Mouse (Mus musculus) gastrocnemius, adult 8-10 months (tissue): ENCODE measurements around the gene Lfng. TPM values are rescaled to one million over a fixed set of nuclear protein-coding genes. Genes with fewer than 3 reads are reported as not detected.
A peak's percentile ranks its signal among the peaks of the same experiment; 100 is the strongest.

Experiments
- DNase-seq, 2 experiments: peaks; one replicate each; pipeline ENCODE4 v3.0.0; 2022; ENCODE audit warnings: low spot score in 2 of 2
- total RNA-seq, 4 experiments: library from RNA; stranded (reverse); gene quantifications; 2 replicates each; pipeline ENCODE4 v1.2.4; 2022

The Lfng gene
- total RNA-seq, 4 experiments from 2014 or later: 2.0 to 2.9 (median 2.4) TPM

DNA sequence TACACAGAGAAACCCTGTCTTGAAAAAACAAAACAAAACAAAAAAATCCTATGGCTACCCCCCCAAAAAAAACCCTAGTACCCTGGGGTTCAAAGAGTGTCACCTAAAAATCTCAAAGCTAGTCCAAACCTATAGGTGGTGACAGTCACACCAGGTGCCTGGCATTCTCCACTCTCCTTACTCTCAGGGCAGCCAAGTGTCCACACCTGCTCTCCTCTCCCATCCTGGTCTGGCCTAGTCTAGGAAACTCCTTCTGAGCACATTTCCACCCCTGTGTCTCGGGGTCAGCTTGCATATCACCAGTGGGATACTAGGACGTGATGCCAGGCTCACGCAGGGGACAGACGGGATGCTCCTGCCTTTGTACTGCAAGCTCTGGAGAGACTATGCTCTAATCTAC is 32.2 kb downstream of the Lfng start:
- DNase-seq: no peak

DNA sequence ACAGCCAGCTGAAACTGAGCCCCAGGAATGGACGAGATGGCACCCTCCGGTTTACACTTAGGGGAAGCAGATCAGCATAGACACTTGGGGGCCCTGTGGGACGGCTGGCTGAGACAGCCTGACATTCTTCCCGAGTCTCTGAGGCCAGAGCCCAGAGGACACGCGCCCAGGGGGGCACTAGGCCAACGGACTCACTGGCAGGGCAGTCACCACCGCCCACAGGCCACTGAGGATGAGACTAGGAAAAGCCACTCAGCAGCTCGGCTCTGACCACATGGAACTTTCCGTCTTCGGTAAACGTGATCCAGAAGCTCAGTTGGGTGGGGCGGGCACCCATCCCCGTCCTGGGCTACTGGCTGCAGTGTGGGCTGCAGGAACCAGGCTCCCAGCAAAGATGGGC is 32.8 kb downstream of the Lfng start:
- peak; percentile 80 to 88 for DNase-seq

DNA sequence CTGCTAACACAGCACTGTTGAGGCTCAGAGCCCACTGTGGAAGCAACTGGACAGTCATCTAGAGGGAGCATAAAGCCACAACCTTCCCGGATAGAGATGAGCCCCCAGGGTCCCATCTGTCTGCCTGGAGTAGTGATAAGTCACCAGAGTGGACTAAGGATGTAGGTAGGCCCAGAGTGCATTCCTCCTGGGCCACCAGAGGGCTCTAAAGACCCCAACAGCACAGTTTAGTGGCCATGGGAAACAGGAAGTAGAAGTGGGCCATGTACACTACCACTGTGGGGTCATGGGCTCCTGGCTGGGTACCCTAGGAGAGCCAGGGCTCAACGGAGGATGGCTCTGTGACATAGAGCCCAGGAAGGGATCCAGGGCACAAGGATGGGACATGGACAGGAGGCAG is 33.7 kb downstream of the Lfng start:
- no peak for DNase-seq

DNA sequence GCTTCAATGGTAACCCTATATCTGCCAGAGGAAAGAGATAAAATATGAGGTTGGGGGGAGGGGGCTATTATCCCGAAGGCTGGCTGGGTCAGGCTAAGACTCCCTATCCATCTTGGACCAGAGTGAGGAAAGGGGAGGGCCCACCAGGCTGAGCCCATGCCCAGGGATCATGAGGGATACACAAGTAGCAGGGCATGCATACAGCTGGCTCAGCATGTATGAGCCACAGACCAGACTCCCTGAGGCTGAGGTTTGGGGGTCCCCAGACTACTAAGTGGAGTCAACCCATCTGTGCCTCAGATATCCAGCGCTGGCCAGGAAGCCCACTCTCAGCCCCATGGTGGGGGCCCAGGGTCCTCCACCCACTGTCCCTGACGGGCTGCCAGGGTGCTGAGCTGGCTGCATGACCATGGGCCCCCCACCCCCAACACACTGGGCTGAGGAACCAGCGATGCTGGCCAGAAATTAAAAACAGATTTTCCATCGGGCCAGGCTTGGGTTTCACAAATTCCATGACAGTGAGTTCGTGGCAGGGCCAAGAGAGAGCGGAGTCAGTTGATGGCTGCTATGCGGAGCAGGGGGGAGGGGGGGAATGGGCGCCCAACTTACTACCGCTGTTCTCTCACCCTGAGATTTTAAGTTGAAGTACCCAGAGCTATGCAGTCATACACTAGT is 34.3 kb downstream of the Lfng start:
- DNase-seq: peak; percentile 26 to 44

DNA sequence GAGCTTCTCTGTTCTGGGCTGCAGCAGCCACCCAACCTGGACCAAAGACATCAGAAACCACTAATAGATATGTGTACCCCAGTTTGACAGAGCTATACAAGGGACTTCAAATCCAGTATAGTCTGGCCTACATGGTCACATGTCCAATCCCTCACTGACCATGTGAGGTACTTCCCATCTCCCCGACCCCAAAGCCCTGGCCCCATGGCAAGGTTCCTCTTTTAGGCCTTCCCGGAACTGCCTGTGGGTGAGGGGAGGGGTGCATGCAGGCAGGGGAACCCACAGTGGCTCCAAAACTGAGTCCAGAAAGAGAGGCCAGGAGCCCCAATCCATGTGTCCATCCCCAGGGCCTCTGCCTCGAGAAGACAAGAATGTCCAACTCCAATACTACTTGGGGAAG is 35.0 kb downstream of the Lfng start:
- DNase-seq: no peak

DNA sequence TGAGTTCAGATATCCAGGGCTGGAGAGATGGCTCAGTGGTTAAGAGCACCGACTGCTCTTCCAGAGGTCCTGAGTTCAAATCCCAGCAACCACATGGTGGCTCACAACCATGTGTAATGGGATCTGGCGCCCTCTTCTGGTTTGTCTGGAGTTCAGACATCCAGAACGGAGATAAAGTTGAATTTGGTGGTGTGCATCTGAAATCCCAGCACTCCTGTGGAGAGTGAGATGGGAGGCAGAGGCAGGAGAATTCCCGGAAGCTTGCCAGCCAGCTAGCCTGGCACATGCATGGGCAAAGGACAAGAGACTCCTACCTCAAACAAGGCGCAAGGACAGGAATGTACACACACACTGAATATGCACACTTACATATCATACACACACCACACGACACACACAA is 37.1 kb downstream of the Lfng start:
- no peak for DNase-seq

DNA sequence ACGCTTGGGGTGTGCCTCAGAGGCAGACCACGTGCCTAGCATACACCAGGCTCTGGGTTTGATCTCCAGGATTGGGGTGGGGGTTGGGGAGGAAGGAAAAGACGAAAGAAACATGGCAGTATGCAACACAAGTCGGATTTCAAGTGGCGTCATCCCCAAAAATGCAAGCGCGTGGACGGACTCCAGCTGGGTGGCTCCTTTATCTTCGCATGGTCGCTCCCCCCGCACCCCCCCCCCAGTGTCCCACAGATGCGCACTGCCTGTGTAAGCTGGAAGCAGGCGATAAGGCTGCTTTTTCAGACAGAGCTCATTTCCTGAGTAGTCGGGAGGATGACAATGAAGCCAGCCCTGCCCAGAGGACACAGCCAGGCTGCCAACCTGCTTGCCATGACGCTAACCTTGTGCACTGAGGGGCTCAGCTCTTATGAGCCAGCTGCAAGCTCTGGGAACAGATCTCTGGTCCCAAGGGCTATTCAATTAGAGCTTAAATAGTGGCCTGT is 37.6 kb downstream of the Lfng start:
- no peak for DNase-seq

DNA sequence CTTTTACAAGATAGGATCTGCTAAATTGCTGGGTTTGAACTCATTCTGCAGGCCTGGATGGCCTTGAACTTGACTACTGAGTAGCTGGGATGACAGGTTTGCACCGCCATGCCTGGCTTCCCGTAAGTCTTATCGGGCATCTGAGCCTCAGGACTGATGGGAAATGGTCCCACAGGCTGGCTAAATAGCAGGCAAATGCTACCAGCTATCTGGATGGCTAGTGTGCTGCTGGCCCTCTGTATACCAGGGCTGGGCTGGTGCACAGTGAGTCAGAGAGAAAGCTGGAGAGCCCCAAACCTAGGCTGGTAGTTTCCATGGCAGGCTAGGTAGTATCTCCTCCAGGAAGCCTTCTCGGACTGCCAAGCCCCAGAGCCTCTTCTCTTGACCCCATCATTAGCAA is 38.3 kb downstream of the Lfng start:
- DNase-seq: no peak

DNA sequence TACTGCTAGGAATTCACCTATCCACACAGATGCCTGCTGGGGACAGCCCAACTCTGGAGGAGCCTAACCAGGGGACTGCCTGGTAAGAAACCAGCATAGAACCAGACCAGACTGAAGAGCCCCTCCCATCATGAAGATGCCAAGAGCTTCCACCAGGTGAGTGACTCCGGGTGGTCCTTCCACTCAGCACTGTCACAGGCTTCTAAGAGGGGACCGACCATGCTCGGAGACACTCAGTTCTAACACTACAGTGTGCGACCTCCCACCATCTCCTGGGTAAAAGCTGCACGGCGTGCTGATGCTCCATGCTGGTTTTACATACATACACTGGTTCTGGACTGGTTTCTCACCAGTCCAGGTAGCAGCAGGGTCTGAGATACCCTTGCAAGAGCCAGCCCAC is 39.1 kb downstream of the Lfng start:
- no peak for DNase-seq

DNA sequence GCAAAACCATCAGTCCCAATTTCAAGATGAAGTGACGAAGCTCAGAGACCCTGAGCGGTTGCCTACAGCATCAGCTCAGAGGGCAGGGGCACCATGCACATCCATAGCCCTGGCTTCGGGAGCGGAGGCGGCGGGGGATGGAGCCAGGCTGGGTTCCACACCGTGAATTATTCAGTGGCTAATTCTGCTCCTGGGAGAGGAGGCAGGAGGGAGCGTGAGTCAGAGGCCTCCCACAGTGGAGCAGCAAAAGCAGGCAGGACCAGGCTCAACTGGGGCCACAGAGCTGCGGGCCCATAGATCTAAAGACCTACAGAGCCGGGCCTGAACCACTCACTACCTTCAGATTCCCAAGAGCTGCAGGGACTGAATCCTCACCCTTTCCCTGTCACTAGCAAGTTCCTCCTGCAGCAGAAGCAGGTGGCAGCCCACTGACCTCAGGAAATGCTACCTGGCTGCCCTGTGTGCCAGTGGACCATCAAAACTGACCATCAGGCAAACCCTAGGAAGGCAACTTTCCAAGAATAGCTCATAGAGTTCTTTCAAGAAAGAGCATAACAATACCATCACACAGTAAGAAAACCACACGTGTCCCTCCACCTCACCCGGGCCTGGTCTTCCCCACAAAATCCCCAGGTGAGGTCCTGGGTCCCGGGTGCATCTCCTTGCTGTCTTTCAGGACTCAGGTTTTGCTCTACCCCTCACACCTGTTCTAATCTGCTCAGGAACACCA is 40.1 kb downstream of the Lfng start:
- no peak for DNase-seq

DNA sequence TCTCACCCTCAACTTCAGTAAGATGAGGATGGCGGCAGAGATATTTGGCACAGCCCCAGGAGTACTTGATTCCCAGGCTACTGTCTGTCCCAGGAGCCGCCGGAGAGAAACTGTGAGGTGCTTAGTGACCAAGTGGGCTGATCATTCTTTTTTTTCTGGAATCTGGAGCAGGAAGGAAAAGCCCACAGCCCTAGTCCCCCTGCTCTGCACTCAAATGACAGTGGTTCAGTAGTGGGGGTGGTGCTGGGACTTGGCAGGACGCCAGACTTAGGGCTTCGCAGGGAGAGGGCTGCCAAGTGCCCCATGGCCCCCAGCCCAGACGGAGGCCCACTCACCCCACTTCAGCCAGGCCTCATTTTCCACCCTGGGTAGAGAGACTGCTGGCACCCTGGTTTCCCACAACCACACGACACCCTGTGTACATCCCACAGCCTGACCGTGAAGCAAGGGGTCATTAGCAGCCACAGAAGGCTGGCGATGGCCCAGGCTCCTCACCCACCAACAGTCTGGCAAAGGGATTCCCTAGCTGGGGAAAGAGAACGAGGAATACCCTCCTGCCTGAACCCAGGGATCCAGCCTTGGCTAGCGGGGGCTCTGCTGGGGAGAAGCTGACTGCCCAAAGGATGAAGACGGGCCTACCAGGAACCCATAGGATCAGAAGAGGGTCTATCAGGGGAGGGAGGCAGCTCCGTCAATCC is 40.9 kb downstream of the Lfng start:
- no peak for DNase-seq

DNA sequence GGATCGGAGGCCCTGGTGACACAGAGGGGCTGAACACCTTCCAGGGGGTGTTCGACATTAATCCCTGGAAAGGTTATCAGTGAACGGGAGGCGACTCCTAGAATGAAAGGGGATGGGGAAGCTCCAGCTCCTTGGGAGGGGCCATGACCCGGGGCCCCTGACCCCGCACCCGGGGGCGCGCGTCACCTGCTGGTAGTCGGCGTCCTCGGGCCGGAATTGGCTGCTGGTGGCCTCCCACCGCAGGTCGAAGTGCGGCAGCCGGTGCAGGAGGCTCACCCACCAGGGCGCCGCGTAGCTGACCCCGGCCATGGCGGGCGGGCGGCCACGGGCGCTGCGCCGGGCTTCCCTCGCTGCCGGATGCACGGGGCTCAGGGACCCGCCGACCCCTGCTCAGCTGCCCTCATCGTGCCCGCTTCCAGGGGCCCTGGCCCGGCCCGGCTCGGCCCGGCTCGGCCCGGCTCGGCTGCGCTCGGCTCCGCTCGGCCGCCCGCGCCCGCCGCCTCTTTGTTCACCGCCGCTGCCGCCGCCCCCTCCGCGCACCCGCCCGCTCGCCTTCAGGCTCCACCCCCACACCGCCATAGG is 41.5 kb downstream of the Lfng start, which contains the start of gene Ttyh3:
Gene Ttyh3, minus strand, starts transcription at position 513 of the 582 bp plus-strand sequence.
- DNase-seq: peak in 1 of 2 experiments; percentile 29

DNA sequence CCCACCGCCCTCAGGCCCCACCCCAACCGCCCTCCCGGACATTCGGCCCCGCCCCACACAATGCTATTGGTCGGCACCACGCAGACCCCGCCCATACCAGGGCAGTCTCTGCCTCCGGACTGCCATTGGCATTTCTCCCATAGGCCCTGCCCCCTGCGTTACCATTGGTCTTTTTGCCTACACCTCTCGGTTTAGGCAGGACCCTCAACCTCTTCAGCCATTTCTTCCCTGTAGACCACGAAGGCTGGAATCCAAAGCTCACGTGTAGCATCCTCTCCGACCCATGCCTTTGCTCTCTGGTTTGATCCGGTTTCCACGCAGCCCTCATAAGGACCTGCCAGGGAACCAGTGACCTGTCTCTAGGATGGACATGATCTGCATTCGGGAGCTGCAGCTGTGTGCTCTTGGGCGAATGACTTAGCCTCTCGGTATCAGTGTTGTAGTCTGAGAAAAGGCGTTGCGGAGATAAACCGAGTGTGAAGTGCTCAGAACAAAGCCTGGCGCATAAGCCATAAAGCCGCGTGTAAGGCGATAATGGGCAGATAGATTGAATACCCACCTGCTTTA is 42.1 kb downstream of the Lfng start:
- DNase-seq: peak; percentile 91 to 94

DNA sequence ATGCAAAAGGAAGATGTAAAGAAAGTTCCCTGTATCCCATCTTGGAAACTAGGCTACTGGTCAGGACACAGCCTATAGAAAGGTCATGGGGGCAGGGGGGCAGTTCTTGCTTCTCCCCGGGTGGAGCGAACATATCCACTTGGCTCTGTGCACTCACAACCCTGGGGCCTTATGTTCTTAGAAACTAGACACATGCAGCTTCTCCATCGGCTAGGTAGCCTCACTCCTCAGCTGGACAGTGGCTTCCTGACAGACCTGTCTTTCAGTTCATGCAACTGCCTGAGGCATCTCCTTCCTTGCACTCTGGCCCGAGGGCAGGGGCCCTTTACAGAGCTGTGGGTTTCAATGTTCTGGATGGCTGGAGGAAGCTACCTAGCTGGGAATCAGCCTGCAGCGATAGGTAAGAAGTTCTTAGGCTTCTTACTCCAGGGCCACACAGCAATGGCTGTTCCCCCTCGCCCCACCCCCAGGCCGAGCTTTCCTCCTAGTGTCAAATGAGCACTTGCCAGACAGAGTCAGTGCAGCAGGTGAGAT is 42.8 kb downstream of the Lfng start:
- no peak for DNase-seq

DNA sequence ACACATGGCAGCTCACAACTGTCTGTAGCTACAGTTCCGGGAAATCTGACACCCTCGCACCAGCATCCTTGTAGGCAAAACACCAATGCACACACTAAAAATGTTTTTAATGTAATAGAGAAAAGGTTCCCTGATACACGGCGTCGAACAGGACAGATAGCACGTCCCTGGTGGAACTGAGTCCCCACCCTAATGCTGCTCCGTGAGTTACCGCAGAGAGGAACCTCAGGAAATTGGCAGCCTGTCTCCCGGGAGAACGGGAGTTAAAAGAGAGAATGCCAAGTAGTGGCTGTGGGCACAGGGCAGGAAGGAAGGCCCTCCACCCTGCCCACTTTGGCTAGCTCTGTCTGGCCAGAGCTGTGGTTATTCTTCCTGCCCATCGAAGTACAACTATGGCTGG is 44.1 kb downstream of the Lfng start:
- no peak for DNase-seq

DNA sequence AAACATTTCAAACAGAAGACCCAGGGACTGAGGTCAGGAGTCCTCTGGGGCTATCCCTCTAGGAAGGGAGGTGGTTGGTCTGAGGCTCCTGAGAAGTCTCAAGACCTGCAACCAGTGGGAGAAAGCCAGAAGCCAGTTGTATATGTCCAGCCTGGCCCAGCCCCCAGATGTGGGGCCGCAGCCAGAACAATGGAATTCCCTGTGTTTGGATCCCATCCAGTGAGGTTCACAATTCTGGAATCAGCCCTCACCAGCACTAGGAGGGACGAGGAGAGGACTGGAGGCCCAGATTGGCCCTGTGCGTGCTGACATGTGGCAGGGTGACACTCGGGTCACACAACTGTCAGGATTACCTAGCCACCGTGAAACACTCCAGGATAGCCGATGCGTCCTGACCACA is 45.5 kb downstream of the Lfng start:
- no peak for DNase-seq

DNA sequence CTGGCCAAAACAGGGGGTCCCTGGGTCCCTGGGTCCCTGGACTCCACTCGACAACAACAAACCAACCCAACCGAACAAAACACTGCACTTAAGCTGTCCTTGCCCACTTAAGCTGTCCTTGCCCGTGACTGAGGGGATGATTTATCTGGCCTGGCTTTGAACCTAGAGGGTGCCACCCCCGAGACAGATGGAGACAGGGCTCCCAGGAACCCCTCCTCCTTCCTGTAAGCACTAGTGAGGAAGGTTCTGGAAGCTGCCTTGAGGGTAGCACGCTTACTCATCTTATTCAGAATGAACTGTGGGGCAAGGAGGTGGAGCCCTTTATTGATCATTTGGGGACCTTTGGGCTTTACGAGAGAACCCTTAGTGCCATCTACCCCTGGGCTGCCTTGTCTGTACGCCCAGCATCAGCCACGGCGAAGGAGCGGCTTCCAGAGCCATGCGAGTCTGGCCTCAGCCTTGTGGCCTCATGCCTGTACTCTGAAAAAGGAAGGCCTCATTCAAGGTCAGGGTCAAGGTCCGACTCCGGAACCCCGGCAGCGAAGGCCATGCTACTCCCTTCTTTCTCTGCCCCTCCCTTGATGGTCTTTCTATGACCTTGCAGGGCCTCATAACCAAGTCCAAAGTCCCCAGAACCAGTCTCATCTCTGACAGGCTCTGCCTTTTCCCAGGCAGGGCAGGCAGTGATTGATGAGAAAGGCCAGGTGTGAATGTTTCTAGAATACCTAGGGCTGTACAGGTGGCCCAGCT is 47.2 kb downstream of the Lfng start:
- no peak for DNase-seq

DNA sequence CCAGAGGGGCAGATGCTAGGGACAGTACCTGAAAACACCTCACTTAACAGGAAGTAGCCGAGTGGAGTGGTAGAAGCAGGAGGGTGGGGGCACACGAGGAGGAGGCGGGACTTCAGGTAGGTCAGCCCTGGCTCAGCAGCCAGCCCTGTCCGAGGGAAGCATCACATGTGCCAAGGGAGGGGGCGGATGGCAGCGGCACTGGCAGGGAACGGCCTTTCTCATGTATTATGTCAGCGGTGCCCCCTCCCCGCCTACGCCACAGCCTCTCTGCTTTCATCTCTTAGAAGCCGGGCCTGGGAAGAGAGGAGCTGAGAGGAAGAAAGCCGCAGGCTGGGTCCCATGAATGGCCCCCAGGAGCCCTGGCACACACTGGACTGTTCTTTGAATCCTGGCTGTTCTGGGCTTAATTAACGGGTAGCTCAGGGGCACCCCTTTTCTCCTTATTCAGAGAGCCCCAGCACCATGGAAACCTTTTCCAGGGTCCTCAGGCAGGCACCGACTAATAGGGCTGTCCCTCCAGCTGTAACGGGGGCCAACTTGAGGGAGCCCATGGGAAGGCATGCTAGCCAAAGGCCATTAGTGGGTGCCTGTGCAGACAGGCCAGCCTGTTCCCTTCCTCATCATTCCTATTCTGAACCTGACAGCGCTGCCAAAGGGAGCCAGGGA is 52.6 kb downstream of the Lfng start:
- DNase-seq: no peak

DNA sequence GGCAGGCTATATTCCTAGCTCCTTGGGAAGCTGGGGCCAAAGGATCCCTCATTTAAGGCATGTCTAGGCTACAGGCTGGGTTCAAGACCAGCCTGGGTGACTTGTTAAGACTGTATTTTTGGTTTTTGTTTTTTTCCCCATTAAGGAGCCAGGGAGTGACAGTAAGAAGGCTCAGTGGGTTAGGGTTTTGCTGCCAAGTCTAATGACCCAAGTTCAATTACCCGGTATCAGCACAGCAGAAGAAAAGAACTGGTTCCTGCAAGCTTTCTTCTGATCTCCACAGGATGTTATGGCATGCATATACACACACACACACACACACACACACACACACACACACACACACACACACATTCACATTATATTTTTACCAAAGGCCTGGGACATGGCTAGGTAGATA is 53.3 kb downstream of the Lfng start:
- DNase-seq: no peak

DNA sequence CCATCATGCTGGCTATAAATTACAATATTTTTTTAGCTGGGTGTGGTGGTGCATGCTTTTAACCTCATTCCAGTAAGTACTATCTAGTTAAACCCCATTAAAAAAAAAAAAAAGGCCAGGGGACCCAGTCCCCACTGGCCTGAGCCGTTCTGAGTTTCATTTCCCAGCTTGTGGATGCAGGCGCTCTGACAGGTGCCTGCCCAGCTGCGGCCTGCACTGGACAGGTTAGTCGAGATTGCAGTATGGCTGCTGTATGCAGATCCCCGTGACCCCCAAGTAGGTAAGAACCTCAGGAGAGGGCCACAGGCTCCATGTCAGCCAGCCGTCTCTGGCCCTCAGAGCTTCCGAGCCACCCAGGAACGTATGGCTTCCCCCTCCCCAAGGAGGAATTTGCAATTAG is 54.3 kb downstream of the Lfng start:
- no peak for DNase-seq
